Mouse (Mus musculus): ENCODE results near the gene Gpr153. TPM values are rescaled to one million over a fixed set of nuclear protein-coding genes. Genes with fewer than 3 reads are reported as not detected.

Gpr153 gene
- polyA plus RNA-seq, 1 experiment from 2014 or later = 0.59 TPM

DNA sequence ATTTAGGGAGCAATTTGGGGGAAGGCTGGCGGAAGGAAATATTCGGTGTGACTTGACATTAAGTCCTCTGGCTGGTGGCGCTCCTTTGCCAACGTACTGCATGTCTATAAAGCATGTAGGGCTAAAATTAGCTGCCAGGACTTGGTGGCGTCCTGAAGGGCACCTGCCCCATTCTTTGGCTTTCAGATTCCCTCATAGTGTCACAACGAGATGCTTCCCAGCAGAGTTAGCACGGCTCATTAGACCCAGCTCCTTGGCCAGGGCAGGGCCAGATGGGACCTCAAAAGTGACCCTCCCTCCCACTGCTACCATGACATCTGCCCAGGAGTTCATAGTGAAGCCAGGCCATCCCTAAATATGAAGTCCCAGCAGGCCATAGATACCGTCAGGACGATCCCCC is 3.4 kb upstream of the Gpr153 start:
- H3K9me3 ChIP-seq (replicated peaks; ENCODE audit: control insufficient read depth, low read length) = no peaks in the 10 kb centered on the region
- WGBS (ENCODE audit: insufficient replicate concordance) = 71% methylated on average over 9 of the region's 9 CpGs

DNA sequence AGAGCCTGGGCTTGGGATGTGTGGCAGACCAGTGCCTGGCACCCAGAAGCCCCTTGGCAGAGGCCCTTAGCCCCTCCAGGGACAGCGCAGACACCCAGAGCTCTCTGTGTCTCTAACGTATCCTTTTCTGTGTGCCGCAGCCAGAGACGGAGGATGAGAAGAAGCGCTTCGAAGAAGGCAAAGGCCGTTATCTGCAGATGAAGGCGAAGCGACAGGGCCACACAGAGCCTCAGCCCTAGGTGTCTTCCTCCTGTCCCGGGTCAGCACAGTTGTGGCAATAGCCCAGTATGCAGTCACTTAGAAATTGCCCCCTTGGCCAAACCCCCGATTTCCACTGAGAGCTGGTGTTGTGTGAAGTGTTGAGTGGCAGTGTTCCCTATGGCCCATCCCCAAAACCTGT is 2.7 kb upstream of the Gpr153 start:
- no peak for ATAC-seq (ENCODE audit: low read depth)
- H3K36me3 ChIP-seq (ENCODE audit: control insufficient read depth, insufficient read depth) = no peaks in the 10 kb centered on the region
- no peak overlapping the region for H3K9ac ChIP-seq (ENCODE audit: low read depth, low read length)
- no peaks in the 10 kb centered on the region; the same call in 1 of the 2 replicates for H3K4me1 ChIP-seq (ENCODE audit: control insufficient read depth, low read depth, low read length)
- H3K4me2 ChIP-seq (ENCODE audit: low read depth, low read length) = no peak overlapping the region
- H3K4me3 ChIP-seq (ENCODE audit: low read depth, low read length) = no peak overlapping the region
- H3K27me3 ChIP-seq (ENCODE audit: control insufficient read depth, insufficient read depth, low read depth, low read length) = peaks cover 35% of the 10 kb centered on the region
- 77% methylated on average over 11 of the region's 11 CpGs for WGBS (ENCODE audit: insufficient replicate concordance)
- H3K9me3 ChIP-seq (replicated peaks; ENCODE audit: control insufficient read depth, low read length) = no peaks in the 10 kb centered on the region
- H3K27ac ChIP-seq (ENCODE audit: low read length) = no peak overlapping the region

More for the DNA sequence above, 3.4 kb upstream of the Gpr153 start:
- ATAC-seq (ENCODE audit: low read depth) = no peak
- H3K36me3 ChIP-seq (ENCODE audit: control insufficient read depth, insufficient read depth) = no peaks in the 10 kb centered on the region
- no peak overlapping the region for H3K9ac ChIP-seq (ENCODE audit: low read depth, low read length)
- no peak overlapping the region for H3K4me2 ChIP-seq (ENCODE audit: low read depth, low read length)
- H3K4me3 ChIP-seq (ENCODE audit: low read depth, low read length) = no peak overlapping the region
- no peak overlapping the region for H3K27ac ChIP-seq (ENCODE audit: low read length)
- no peaks in the 10 kb centered on the region; the same call in 1 of the 2 replicates for H3K4me1 ChIP-seq (ENCODE audit: control insufficient read depth, low read depth, low read length)
- H3K27me3 ChIP-seq (ENCODE audit: control insufficient read depth, insufficient read depth, low read depth, low read length) = peaks cover 29% of the 10 kb centered on the region

DNA sequence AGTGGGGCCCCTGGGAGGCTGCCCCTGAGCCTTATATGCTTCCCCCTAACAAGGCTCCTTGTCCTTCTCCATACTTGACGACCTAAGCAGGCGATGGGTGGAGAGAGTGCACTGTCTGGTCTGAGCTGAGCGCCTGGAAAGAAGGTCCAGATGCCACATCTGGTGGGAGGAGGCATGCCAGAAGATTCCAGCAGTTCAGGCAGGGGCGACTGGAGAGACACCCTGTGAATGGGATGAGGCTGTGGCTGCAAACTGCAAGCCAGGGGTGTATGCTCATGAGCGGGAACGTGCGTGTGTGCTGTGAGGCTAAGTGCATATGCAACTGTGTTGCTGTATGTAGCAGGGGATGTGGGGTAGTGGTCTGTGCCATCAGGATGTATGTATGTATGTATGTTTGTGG is 2.0 kb upstream of the Gpr153 start:
- Histone ChIP-seq H3K36me3 (ENCODE audit: control insufficient read depth, insufficient read depth) (no peaks in the 10 kb centered on the region), H3K4me2 (ENCODE audit: low read depth, low read length) (no peak overlapping the region), H3K4me3 (ENCODE audit: low read depth, low read length) (no peak overlapping the region), H3K9me3 (replicated peaks; ENCODE audit: control insufficient read depth, low read length) (no peaks in the 10 kb centered on the region), H3K4me1 (ENCODE audit: control insufficient read depth, low read depth, low read length) (no peaks in the 10 kb centered on the region; the same call in 1 of the 2 replicates), H3K9ac (ENCODE audit: low read depth, low read length) (no peak overlapping the region), H3K27me3 (ENCODE audit: control insufficient read depth, insufficient read depth, low read depth, low read length) (peaks cover 37% of the 10 kb centered on the region), H3K27ac (ENCODE audit: low read length) (no peak overlapping the region)
- WGBS (ENCODE audit: insufficient replicate concordance) = 68% methylated on average over 7 of the region's 7 CpGs
- ATAC-seq (ENCODE audit: low read depth) = no peak

DNA sequence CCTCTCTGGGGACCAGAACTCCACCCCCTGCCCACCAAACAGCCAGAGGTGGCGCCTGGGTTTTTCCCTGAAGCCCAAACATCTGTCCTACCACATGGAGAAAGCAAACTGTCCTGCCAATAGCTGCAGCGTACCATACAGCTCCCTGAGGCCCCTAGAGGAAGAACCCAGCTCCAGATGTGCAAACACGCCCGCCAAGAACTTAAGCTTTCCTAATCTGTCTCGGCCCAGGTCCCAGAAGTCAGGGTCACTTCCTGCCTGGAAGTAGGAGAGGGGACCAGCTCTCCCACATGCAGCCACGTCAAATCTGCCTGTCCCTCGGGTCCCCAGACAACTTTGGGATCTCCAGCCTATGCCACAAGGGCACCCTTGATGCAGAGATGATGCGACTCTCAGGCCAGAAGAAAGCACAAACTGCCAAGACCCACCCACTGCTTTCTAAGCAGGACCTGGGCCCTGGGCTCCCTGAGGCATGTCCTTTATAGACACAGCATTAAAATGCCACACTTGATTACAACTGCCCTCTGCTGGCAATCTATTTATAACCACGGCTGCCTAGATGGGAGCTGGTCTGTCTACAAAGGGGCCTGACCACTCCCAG is 1.5 kb upstream of the Gpr153 start:
- no peak for ATAC-seq (ENCODE audit: low read depth)
- peaks cover 37% of the 10 kb centered on the region for H3K27me3 ChIP-seq (ENCODE audit: control insufficient read depth, insufficient read depth, low read depth, low read length)

DNA sequence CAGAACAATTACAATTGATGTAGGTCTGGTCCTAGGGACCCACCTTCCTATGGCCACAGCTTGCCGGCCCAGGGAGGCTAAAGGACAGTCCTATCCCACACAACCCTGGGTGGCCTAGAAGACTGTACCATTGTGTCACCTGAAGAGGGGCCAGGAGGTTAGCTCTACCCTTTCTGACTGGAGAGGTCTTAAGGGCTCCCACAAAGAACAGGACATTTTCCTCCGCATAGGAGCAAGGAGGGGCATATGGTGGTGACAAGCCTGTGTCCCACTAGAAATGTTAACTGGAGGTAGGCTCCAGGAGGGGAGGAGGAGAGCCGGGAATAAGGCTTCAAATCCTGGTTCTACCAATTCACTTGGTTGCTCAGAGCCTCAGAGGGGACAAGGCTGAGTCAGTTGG is 841 bp upstream of the Gpr153 start:
- Histone ChIP-seq H3K27me3 (ENCODE audit: control insufficient read depth, insufficient read depth, low read depth, low read length) (peaks cover 37% of the 10 kb centered on the region), H3K27ac (ENCODE audit: low read length) (no peak overlapping the region), H3K4me2 (ENCODE audit: low read depth, low read length) (no peak overlapping the region), H3K4me3 (ENCODE audit: low read depth, low read length) (no peak overlapping the region), H3K36me3 (ENCODE audit: control insufficient read depth, insufficient read depth) (no peaks in the 10 kb centered on the region), H3K9ac (ENCODE audit: low read depth, low read length) (no peak overlapping the region), H3K4me1 (ENCODE audit: control insufficient read depth, low read depth, low read length) (no peaks in the 10 kb centered on the region; the same call in 1 of the 2 replicates), H3K9me3 (replicated peaks; ENCODE audit: control insufficient read depth, low read length) (no peaks in the 10 kb centered on the region)
- no peak for ATAC-seq (ENCODE audit: low read depth)
- 46% methylated on average over 3 of the region's 3 CpGs for WGBS (ENCODE audit: insufficient replicate concordance)

More for the DNA sequence above, 1.5 kb upstream of the Gpr153 start:
- H3K4me2 ChIP-seq (ENCODE audit: low read depth, low read length) = no peak overlapping the region
- WGBS (ENCODE audit: insufficient replicate concordance) = 31% methylated on average over 9 of the region's 9 CpGs
- no peaks in the 10 kb centered on the region; the same call in 1 of the 2 replicates for H3K4me1 ChIP-seq (ENCODE audit: control insufficient read depth, low read depth, low read length)
- H3K9me3 ChIP-seq (replicated peaks; ENCODE audit: control insufficient read depth, low read length) = no peaks in the 10 kb centered on the region
- H3K36me3 ChIP-seq (ENCODE audit: control insufficient read depth, insufficient read depth) = no peaks in the 10 kb centered on the region
- no peak overlapping the region for H3K9ac ChIP-seq (ENCODE audit: low read depth, low read length)
- no peak overlapping the region for H3K27ac ChIP-seq (ENCODE audit: low read length)
- H3K4me3 ChIP-seq (ENCODE audit: low read depth, low read length) = no peak overlapping the region

DNA sequence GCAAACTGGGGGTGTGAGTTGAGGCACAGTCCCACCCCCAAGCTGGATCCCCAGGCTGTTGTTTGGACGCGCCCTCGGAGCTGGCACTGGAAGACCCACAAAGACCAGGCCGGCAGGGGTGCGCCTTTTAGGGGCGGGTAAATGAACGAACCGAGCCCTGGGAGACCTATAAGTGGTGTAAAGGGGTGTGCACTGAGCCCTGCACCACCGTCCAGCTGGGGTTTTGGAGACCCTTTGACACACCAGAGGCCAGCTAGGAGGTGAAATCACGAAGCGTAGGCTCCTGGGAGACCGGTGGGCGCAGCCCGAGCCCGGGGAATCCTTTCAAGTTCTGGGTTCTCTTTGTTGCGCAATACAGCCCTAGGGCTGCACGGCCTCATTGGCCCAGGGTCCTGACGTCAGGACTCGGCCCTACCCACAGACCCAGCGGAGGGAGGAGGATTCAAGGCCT is 674 bp downstream of the Gpr153 start:
- Histone ChIP-seq H3K36me3 (ENCODE audit: control insufficient read depth, insufficient read depth) (no peaks in the 10 kb centered on the region), H3K9me3 (replicated peaks; ENCODE audit: control insufficient read depth, low read length) (no peaks in the 10 kb centered on the region), H3K27ac (ENCODE audit: low read length) (no peak overlapping the region), H3K4me1 (ENCODE audit: control insufficient read depth, low read depth, low read length) (no peaks in the 10 kb centered on the region; the same call in 1 of the 2 replicates), H3K4me2 (ENCODE audit: low read depth, low read length) (peak overlapping the region; percentile 64), H3K9ac (ENCODE audit: low read depth, low read length) (no peak overlapping the region), H3K4me3 (ENCODE audit: low read depth, low read length) (peak overlapping the region; percentile 48), H3K27me3 (ENCODE audit: control insufficient read depth, insufficient read depth, low read depth, low read length) (peaks cover 37% of the 10 kb centered on the region)
- WGBS (ENCODE audit: insufficient replicate concordance) = 3% methylated on average over 20 of the region's 20 CpGs
- ATAC-seq (ENCODE audit: low read depth) = no peak

DNA sequence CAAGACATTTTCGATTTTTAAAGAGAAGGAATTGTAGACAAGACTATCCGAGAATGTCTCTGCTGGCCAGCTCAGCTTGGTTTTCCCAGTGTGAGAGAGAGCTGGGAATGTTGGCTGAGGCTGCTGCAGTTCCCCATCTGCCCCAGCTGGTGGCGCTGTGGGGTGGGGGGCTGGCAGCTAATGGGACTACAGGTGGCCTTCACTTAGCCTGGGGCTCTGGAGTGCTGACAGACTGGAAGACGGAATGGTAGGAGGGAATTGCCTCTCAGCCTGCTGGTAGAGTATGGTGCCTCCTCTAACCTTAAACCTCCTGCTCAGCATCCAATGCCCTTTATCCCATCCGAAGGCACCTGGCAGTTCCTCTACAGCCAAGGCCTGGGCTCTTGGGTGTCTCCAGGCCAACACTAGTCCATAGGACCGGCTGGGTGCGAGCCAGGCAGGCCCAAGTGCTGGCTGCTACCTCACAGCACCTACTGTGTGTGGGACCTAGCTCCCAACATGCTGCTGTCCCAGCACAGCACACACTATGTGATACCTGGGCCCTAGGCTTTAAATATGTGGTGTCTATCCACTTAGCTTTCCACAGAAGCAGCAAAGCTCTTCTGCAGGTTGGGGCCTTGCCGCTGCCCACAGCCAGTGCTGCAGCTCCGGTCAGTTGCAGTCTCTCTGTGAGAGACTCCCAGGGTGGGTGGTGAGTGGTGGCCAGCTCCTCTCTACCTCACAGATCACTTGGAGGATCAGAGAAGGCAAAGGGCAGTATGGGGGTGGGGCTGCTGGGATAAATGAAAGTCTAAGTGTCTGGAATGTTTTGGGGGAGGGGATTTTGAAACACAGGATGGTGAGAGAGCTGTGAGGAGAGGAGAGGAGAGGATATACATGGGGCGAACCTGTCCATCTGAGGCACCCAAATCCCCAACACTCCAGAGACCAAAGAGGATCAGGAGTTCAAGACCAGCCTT is 2.6 kb downstream of the Gpr153 start:
- no peak overlapping the region for H3K4me2 ChIP-seq (ENCODE audit: low read depth, low read length)
- H3K4me1 ChIP-seq (ENCODE audit: control insufficient read depth, low read depth, low read length) = no peaks in the 10 kb centered on the region; the same call in 1 of the 2 replicates
- no peak for ATAC-seq (ENCODE audit: low read depth)
- no peak overlapping the region for H3K27ac ChIP-seq (ENCODE audit: low read length)
- H3K9ac ChIP-seq (ENCODE audit: low read depth, low read length) = no peak overlapping the region
- no peak overlapping the region for H3K4me3 ChIP-seq (ENCODE audit: low read depth, low read length)
- WGBS (ENCODE audit: insufficient replicate concordance) = 49% methylated on average over 10 of the region's 10 CpGs
- no peaks in the 10 kb centered on the region for H3K36me3 ChIP-seq (ENCODE audit: control insufficient read depth, insufficient read depth)
- H3K27me3 ChIP-seq (ENCODE audit: control insufficient read depth, insufficient read depth, low read depth, low read length) = peaks cover 48% of the 10 kb centered on the region
- H3K9me3 ChIP-seq (replicated peaks; ENCODE audit: control insufficient read depth, low read length) = no peaks in the 10 kb centered on the region

DNA sequence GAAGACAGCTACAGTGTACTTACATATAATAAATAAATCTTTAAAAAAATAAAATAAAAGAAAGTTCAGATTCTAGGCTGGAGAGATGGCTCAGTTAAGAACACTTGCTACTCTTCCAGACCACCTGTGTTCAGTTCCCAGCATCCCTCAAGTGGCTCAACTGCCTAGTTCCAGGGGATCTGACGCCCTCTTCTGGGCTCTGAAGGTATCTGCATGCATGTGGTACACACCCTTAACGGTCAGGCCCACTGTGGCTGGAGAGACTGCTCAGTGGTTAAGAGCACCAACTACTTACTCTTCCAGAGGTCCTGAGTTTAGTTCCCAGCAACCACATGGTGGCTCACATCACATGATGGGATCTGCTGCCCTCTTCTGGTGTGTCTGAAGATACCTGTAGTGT is 3.9 kb downstream of the Gpr153 start:
- Histone ChIP-seq H3K9me3 (replicated peaks; ENCODE audit: control insufficient read depth, low read length) (no peaks in the 10 kb centered on the region), H3K27ac (ENCODE audit: low read length) (no peak overlapping the region), H3K27me3 (ENCODE audit: control insufficient read depth, insufficient read depth, low read depth, low read length) (peaks cover 58% of the 10 kb centered on the region), H3K9ac (ENCODE audit: low read depth, low read length) (no peak overlapping the region), H3K36me3 (ENCODE audit: control insufficient read depth, insufficient read depth) (no peaks in the 10 kb centered on the region), H3K4me1 (ENCODE audit: control insufficient read depth, low read depth, low read length) (peaks cover 3% of the 10 kb centered on the region), H3K4me3 (ENCODE audit: low read depth, low read length) (no peak overlapping the region), H3K4me2 (ENCODE audit: low read depth, low read length) (no peak overlapping the region)
- no peak for ATAC-seq (ENCODE audit: low read depth)
- WGBS (ENCODE audit: insufficient replicate concordance) = 52% methylated on average over 2 of the region's 2 CpGs

DNA sequence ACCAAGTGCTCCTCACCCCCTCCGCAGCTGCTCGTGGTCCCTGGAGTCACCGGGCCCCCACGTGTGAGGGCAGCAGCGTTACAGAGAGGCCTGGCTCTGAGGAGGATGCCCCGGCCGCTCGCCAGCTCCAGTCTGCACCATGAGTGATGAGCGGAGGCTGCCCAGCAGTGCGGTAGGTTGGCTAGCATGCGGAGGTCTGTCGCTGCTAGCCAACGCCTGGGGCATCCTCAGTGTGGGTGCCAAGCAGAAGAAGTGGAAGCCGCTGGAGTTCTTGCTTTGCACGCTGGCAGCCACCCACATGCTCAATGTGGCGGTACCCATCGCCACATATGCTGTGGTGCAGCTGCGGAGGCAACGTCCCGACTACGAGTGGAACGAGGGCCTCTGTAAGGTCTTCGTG is 5.0 kb downstream of the Gpr153 start:
- no peak for ATAC-seq (ENCODE audit: low read depth)

More for the DNA sequence above, 5.0 kb downstream of the Gpr153 start:
- H3K4me3 ChIP-seq (ENCODE audit: low read depth, low read length) = no peak overlapping the region
- H3K4me1 ChIP-seq (ENCODE audit: control insufficient read depth, low read depth, low read length) = peaks cover 5% of the 10 kb centered on the region
- no peaks in the 10 kb centered on the region for H3K9me3 ChIP-seq (replicated peaks; ENCODE audit: control insufficient read depth, low read length)
- H3K27ac ChIP-seq (ENCODE audit: low read length) = no peak overlapping the region
- 74% methylated on average over 23 of the region's 23 CpGs for WGBS (ENCODE audit: insufficient replicate concordance)
- peaks cover 58% of the 10 kb centered on the region for H3K27me3 ChIP-seq (ENCODE audit: control insufficient read depth, insufficient read depth, low read depth, low read length)
- H3K36me3 ChIP-seq (ENCODE audit: control insufficient read depth, insufficient read depth) = no peaks in the 10 kb centered on the region
- no peak overlapping the region for H3K4me2 ChIP-seq (ENCODE audit: low read depth, low read length)
- H3K9ac ChIP-seq (ENCODE audit: low read depth, low read length) = no peak overlapping the region

Data from liver, embryonic 16.5 days (tissue).